Mouse (Mus musculus) skeletal muscle tissue, postnatal 0 days (tissue): Measurements from ENCODE around the gene Ehmt1. TPM values are rescaled to one million over a fixed set of nuclear protein-coding genes. Genes with fewer than 3 reads are reported as not detected.

Experiments
- microRNA-seq, 2 experiments: library from miRNA; unstranded; fragments of <30 nt; microRNA quantifications; one replicate each; pipeline ENCODE4; 2016
- polyA plus RNA-seq: library from polyadenylated mRNA; unstranded; fragments of >200 nt; fragmentation: Nextera tagmentation; extraction: Ambion mirVana; gene quantifications from 2 replicates; pipeline ENCODE4 v1.2.1, GENCODE M21; 2015

Ehmt1 gene
- 27.2 and 28.5 TPM in 2 replicates for polyA plus RNA-seq

GRCm38 (mm10) chr2:24918930-24919838, at the start of gene Ehmt1:
Gene Ehmt1, minus strand, starts transcription at chr2:24919614.

GRCm38 (mm10) chr2:24962304-24963000, 43.0 kb upstream of the Ehmt1 start, which contains the start of gene Dph7:
Gene Dph7, plus strand, starts transcription at chr2:24962400.

GRCm38 (mm10) chr2:24949421-24950188, 30.2 kb upstream of the Ehmt1 start, which contains the start of gene Zmynd19:
Gene Zmynd19, plus strand, starts transcription at chr2:24949792.

GRCm38 (mm10) chr2:24935057-24935796, 15.8 kb upstream of the Ehmt1 start, which contains the start of gene Arrdc1:
Gene Arrdc1, minus strand, starts transcription at chr2:24935252.

GRCm38 (mm10) chr2:24763115-24763557, 156.3 kb downstream of the Ehmt1 start, which contains the start of gene Cacna1b:
Gene Cacna1b, minus strand, starts transcription at chr2:24763152.

Small RNAs within 50 kb of the gene (microRNA-seq; reads per million reads assigned to microRNA genes)
- 0 reads per million in 2 experiments for gene Gm22875

Other genes starting within 250 kb of the Ehmt1 start
- gene Cacna1b, start 156.5 kb downstream of the Ehmt1 start, polyA plus RNA-seq, result 0.18 TPM in 1 of 2 replicates, not detected in the other
- 16.4 and 17.6 TPM in 2 replicates for gene Arrdc1, start 15.6 kb upstream of the Ehmt1 start, polyA plus RNA-seq
- 6.0 and 7.3 TPM in 2 replicates for gene Zmynd19, start 30.2 kb upstream of the Ehmt1 start, polyA plus RNA-seq
- gene Dph7, start 42.8 kb upstream of the Ehmt1 start, polyA plus RNA-seq, result 10.7 and 11.1 TPM in 2 replicates
- 125 and 128 TPM in 2 replicates for gene Mrpl41, start 55.5 kb upstream of the Ehmt1 start, polyA plus RNA-seq
- gene Pnpla7, start 56.4 kb upstream of the Ehmt1 start, polyA plus RNA-seq, result 8.0 and 9.6 TPM in 2 replicates
- 33.9 and 34.8 TPM in 2 replicates for gene Nsmf, start 134.7 kb upstream of the Ehmt1 start, polyA plus RNA-seq
- gene Entpd8, start 160.7 kb upstream of the Ehmt1 start, polyA plus RNA-seq, result not detected in 2 replicates
- 0.17 TPM in 1 of 2 replicates, not detected in the other for gene Noxa1, start 175.5 kb upstream of the Ehmt1 start, polyA plus RNA-seq